Comparison of ENCODE assay signal across 28 mouse cellular contexts in the genomic region with DNA sequence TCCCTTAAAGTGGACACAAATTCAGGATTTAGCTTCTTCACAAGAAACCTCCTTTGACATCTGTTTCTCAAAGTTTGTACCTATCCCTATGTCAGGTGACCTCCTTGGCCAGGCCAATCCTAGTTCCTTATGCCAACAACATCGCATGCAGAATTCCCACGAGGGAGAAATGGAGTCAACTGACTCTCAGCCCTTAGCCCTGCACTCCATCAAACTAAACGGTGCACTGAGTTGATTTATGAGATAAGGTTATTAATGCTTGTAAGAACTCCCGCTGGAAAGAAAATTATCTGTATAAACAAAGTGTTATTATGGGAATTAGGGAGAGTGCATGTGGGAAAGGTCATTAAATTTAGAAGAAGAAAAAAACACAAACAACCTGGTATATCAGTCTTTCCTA.
DNase-seq lines count a peak whose midpoint lies in the region; ATAC-seq lines count a peak whose summit lies in the region.
"Had no signal": no experiment of that assay in that cellular context is flagged by ENCODE, and none has a peak within 500 bp of the region (broad histone marks: within the 10 kb centered on the region; RNA-seq: fewer than 3 reads in every experiment).

No protein-coding gene starts in this region.

- H3K36me3 ChIP-seq in neural tube, embryonic 13.5 days, result no peaks in the 10 kb centered on the region
- no peaks in the 10 kb centered on the region for H3K36me3 ChIP-seq in neural tube, embryonic 15.5 days
- H3K36me3 ChIP-seq: embryonic facial prominence, embryonic 12.5 days; embryonic facial prominence, embryonic 15.5 days; heart, embryonic 12.5 days; heart, embryonic 15.5 days; hindbrain, embryonic 10.5 days; hindbrain, embryonic 13.5 days had no signal

- H3K4me3 ChIP-seq in neural tube, embryonic 13.5 days, result no peak overlapping the region
- no peak overlapping the region for H3K4me3 ChIP-seq in neural tube, embryonic 15.5 days (replicated peaks)
- H3K4me3 ChIP-seq: embryonic facial prominence, embryonic 12.5 days; embryonic facial prominence, embryonic 15.5 days; heart, embryonic 12.5 days; heart, embryonic 15.5 days; hindbrain, embryonic 10.5 days; hindbrain, embryonic 13.5 days had no signal

- peak; percentile 36 for DNase-seq in embryo, embryonic 10 days (ENCODE audit: low spot score)
- no peak for DNase-seq in embryo, embryonic 9.5 days (ENCODE audit: extremely low spot score)
- DNase-seq in hindlimb bud, embryonic 11.5 days (ENCODE audit: extremely low spot score, low read depth, low spot score), result peak; percentile 85
- DNase-seq in thymus, postnatal 14 days, result no peak
- DNase-seq in gastrocnemius, postnatal 4 days (ENCODE audit: low spot score in 2 of 2), result no peak
- DNase-seq: adrenal gland, postnatal 10 days; adrenal gland, postnatal 36 days; cerebellum, adult 2 months; cerebellum, adult 9-11 months; cerebellum, postnatal 25 days; gastrocnemius, postnatal 10 days; gastrocnemius, postnatal 36 days; heart, adult 11 months; heart, postnatal 10 days; heart, postnatal 36 days had no signal

- 37% methylated on average over 4 of the region's 4 CpGs for WGBS in neural tube, embryonic 13.5 days
- WGBS in neural tube, embryonic 15.5 days, result 37% methylated on average over 4 of the region's 4 CpGs

- H3K4me1 ChIP-seq in neural tube, embryonic 13.5 days (replicated peaks), result no peaks in the 10 kb centered on the region; the same call in 1 of the 2 replicates
- H3K4me1 ChIP-seq in neural tube, embryonic 15.5 days, result 0 out of 2 replicates have a peak, but pooled peaks cover 2% of the 10 kb centered on the region
- H3K4me1 ChIP-seq: embryonic facial prominence, embryonic 12.5 days; embryonic facial prominence, embryonic 15.5 days; heart, embryonic 12.5 days; heart, embryonic 15.5 days had no signal

- H3K27me3 ChIP-seq in neural tube, embryonic 13.5 days, result no peaks in the 10 kb centered on the region
- H3K27me3 ChIP-seq in neural tube, embryonic 15.5 days (replicated peaks), result no peaks in the 10 kb centered on the region
- H3K27me3 ChIP-seq: embryonic facial prominence, embryonic 12.5 days; embryonic facial prominence, embryonic 15.5 days; heart, embryonic 12.5 days; heart, embryonic 15.5 days; hindbrain, embryonic 13.5 days had no signal

- H3K9me3 ChIP-seq in neural tube, embryonic 13.5 days, result no peaks in the 10 kb centered on the region
- H3K9me3 ChIP-seq in neural tube, embryonic 15.5 days (replicated peaks), result no peaks in the 10 kb centered on the region
- H3K9me3 ChIP-seq: embryonic facial prominence, embryonic 12.5 days; embryonic facial prominence, embryonic 15.5 days; heart, embryonic 12.5 days; heart, embryonic 15.5 days; hindbrain, embryonic 10.5 days; hindbrain, embryonic 13.5 days had no signal

- H3K4me2 ChIP-seq in neural tube, embryonic 13.5 days, result no peak overlapping the region
- H3K4me2 ChIP-seq in neural tube, embryonic 15.5 days, result no peak overlapping the region
- H3K4me2 ChIP-seq: embryonic facial prominence, embryonic 12.5 days; embryonic facial prominence, embryonic 15.5 days; heart, embryonic 12.5 days; heart, embryonic 15.5 days; hindbrain, embryonic 13.5 days had no signal

- no peak overlapping the region for H3K9ac ChIP-seq in neural tube, embryonic 13.5 days
- no peak overlapping the region for H3K9ac ChIP-seq in neural tube, embryonic 15.5 days (replicated peaks)
- H3K9ac ChIP-seq: embryonic facial prominence, embryonic 12.5 days; embryonic facial prominence, embryonic 15.5 days; heart, embryonic 12.5 days; heart, embryonic 15.5 days; hindbrain, embryonic 13.5 days had no signal

- peak; percentile 53 for ATAC-seq in neural tube, embryonic 13.5 days (ENCODE audit: low read depth)
- no peak for ATAC-seq in neural tube, embryonic 15.5 days (ENCODE audit: low FRiP score)
- ATAC-seq: forebrain, embryonic 14.5 days; hindbrain, embryonic 16.5 days; inflammation-experienced regulatory T-cells, adult 6 months; intestine, embryonic 16.5 days; Patski had no signal

- H3K27ac ChIP-seq in neural tube, embryonic 13.5 days (replicated peaks), result no peak overlapping the region
- no peak overlapping the region for H3K27ac ChIP-seq in neural tube, embryonic 15.5 days (replicated peaks)
- H3K27ac ChIP-seq: embryonic facial prominence, embryonic 12.5 days; embryonic facial prominence, embryonic 15.5 days; heart, embryonic 15.5 days; hindbrain, embryonic 10.5 days; hindbrain, embryonic 13.5 days had no signal

Comparison
In these comparisons a context has a peak if more than half of its experiments do, and no peak if none do; other contexts are left out.
1. DNase-seq: peak in embryo, embryonic 10 days (single experiment) and hindlimb bud, embryonic 11.5 days (single experiment); none in embryo, embryonic 9.5 days (single experiment), thymus, postnatal 14 days (single experiment) and gastrocnemius, postnatal 4 days (0 of 2).